Mouse (Mus musculus) R1 (cell line): ENCODE measurements around the gene Fbxl2.

Experiments used
- DNase-seq: peaks from one replicate; pipeline ENCODE4 v3.0.0-alpha.2; 2018; ENCODE audit warnings: low read depth, low spot score

Gene Fbxl2

GRCm38 (mm10) chr9:114019012-114019762 is 26.8 kb downstream of the Fbxl2 start:
- DNase-seq, result no peak

DNA sequence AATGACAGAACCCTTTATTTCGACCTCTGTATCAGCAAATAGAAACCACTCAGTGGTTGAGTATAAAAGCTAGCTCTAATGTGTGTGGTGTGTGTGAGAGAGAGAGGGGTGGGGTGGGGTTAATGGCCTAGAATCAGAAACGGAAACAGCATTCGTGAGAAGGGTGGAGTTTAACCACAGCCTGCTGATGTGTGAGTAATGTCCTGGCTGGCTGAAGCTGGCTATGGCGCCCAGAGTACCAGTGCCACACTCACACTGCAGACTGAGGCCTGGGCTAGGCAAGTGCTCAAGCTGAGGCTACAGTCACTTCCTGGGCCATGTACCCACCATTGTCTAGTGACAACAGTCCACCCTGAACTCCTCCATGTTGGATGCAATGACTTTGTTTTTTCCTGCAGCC is 29.6 kb downstream of the Fbxl2 start:
- DNase-seq, result peak; percentile 39

GRCm38 (mm10) chr9:114015724-114016123 is 30.3 kb downstream of the Fbxl2 start:
- DNase-seq, result peak; percentile 75

GRCm38 (mm10) chr9:114014034-114014433 is 32.0 kb downstream of the Fbxl2 start:
- no peak for DNase-seq

DNA sequence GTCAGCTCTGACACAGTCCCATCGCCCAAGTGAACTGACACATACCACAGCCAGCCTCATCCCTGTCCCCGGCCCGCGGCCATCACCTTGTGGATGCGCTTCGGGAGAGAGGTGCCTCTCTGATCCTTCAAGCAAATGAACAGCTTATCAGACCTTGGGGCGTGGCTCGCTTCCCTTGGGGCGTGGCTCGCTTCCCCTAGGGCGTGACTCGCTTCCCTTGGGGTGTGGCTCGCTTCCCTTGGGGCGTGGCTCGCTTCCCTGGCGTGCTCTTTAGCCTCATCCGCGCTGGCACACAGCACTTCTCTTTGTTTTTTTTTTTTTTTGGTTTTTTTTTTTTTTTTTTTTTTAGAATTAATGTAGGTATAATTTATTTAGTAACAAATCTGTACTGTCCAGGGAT is 34.8 kb downstream of the Fbxl2 start:
- DNase-seq, result peak; percentile 87

GRCm38 (mm10) chr9:114009526-114009925 is 36.5 kb downstream of the Fbxl2 start:
- DNase-seq, result peak; percentile 74

DNA sequence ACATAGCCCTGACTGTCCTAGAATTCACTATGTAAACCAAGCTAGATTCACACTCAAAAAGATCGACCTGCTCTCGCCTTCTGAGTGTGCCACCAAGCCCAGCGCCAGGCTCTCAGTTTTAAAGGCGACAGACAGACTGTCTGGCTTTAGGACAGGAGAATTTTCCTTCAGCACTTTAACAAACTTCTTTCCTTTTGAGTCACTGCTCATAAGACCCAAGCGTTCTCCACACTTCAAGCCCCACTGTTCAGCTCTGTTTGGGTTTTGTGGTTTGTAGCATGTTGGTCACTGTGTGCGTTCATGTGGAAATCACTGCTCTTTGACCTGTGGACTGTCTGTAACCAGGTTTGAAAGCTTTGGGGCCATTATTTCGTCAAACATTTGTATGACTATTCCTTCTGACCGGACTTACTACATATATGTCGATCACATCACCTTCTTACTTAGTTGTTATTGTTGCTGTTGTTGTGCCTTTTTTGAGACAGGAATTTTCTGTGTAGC is 38.1 kb downstream of the Fbxl2 start:
- DNase-seq, result no peak

DNA sequence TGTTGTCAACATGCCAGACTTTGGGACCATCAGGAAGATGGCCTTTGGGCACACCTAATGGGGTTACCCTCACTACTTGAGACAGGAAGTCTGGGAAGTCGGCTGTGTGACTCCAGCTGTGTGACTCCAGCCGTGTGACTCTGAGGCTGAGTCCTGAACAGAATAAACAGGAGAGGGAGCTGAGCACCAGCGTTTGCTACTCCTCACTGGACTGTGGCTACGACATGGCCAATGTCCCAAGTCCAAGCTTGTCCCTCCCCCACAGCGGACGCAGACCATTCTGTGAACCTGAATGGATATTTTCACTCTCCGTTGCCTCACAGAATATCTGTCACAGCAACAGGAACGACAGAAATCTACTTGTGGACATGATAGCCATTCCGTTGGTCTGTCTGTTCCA is 39.2 kb downstream of the Fbxl2 start:
- DNase-seq, result no peak

DNA sequence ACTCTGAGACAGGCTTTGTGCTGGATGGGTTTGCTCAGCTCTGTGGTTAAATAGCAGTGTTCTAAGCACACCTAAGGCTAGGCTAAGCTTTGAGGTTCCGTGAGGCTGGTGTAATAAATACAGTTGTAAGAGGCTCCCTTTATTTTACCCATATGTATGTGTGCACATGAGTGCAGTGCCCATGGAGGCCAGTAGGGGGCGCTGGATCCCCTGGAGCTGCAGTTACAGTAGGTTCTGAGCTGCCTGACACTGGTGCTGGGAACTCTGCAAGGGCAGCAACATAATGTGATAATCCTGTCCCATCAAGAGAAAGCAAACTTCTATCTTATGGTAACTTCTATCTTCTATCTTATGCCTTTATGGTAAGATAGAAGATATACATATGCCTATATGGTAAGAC is 47.7 kb downstream of the Fbxl2 start:
- peak; percentile 39 for DNase-seq

GRCm38 (mm10) chr9:113992810-113993209 is 53.2 kb downstream of the Fbxl2 start:
- DNase-seq, result no peak

DNA sequence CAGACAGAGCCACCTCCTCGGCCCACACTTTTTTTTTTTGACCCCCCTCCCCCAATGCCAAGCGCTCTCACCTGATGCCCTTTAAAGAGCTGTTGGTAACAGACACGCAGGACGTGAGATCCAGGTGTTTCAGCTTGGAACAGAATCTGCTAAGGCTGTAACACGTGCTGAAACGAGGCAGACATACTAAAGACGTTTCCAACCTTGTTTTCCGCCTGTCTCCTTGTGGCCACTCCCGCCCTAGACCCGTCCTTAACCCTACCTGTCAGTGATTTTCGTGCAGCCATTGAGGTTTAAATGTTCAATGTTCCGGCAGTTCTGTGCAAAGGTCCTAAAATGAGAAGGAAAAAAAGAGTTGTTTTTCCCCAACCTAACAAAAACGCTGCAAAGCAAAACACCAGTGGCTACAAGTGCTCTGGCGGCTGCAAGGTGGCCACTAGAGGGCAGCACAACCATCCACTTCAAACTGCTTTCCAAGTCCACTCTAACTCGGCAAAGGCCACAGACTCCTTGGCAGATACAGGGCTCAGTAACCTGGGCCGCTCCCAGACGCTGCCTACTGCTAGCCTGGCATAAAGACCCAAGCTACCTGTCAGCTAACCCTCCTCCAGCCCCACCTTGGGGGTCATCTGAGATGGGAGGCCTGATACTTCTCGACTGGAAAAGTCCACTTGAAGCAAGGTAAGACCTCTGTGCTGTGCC is 55.3 kb downstream of the Fbxl2 start:
- peak; percentile 85 for DNase-seq

DNA sequence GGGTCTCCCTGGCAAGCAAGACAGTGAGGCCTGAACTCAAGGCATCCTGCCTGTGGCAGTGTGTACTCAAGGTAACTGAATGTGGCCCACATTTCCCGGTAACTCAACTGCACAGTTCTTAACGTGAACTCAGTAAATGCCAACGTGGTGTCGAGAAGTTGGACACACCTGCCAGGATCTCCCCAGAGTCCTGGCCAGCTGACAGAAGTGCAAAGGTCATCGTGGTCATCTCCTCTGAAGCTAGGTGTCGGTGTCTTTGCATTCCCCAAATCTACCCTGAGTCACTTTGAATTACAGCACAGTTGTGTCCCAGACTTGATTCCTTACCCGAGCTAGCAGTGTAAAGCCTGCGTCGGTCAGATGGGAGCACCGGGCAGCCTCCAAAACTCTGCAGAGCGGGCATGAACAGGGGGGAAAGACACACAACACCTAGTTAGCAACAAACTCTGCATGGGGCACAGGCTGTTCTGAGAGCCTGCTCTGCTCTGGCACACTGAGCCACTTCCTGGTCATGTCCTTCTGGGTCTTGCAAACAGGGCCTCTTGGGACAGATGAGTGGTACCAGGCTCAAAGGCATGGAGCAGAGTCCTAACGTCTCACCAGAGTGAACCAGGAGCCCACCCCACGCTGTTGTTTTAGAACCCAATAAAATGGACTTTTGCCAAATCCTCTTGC is 60.9 kb downstream of the Fbxl2 start:
- DNase-seq, result no peak

GRCm38 (mm10) chr9:113982883-113983670 is 62.9 kb downstream of the Fbxl2 start:
- DNase-seq, result no peak

DNA sequence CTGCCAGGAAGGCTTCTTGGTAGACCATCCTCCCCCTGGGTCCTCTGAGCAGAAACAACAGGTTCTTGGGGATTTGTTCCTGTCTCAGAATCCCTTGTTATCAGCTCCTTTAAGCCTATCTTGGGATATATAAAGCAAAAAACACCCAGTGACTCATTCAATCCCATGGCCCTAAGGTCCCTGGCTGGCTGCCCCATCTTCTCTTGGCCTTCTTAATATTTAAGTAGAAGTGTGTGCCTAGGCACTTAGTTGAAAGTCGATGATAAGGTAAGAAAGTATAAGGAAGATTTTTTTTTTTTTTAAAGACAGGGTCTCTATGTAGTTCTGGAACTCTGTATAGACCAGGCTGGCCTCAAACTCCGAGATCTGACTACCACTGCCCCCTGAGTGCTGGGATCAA is 63.5 kb downstream of the Fbxl2 start:
- no peak for DNase-seq

GRCm38 (mm10) chr9:113981099-113981880 is 64.7 kb downstream of the Fbxl2 start:
- DNase-seq, result no peak

DNA sequence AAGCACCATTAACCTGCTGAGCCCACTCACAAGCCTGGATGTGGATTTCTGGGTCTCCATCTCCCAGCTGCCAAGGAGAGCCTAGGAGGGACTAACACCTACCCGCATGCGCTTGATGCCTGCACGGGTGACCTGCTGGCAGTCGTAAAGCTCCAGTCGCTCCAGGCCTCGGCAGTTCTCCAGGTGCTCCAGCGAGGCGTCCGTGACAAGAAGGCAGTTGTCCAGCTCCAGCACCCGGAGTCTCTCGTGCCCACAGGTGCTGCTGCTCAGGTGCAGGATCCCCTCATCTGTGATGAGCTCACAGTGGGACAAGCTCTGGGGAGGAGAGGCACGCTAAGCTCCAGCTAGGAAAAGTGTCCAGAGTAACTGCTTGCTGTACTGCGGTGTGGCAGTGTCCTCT is 66.6 kb downstream of the Fbxl2 start:
- DNase-seq, result no peak

DNA sequence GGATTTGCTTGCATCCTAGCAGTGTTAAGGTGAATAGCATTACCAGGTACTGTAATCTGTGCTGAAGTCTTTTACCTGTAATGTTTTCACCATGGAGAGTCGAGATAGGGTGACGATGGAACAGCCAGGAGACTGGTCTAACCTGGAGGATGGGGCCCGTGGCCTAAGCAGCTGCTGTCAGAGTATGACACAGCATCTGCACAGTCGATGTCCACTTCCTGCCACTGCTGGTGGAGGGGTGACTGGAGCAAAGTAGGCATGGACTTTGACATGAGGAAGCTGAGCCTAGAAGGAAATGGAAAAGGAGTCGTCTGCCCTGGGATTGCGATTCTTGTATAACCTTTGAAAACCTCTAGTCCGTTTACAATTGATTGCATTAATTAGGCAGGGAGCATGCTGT is 67.3 kb downstream of the Fbxl2 start:
- DNase-seq, result no peak

- DNase-seq, result no peak
These were observed 68.7 kb downstream of the Fbxl2 start for GRCm38 (mm10) chr9:113977225-113977840.

DNA sequence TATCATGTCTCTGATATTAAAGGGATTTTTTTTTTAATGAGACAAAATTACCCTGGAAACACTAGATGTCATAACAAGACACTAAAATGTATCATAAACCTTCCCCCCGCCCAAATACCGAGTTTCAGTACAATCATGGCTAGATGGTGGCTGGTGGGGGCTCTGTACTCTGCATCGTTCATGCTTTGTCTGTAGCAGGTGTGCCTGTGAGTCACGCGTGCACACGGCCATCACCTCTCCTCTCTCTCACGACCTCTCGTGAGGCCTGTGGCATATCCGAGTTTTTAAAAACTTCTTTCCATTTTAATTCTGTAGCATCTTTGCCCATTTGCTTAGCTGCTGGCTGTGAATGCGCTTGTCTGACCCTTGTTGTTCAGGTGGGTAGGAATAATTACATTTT is 69.7 kb downstream of the Fbxl2 start:
- no peak for DNase-seq

- no peak for DNase-seq
These were observed 70.5 kb downstream of the Fbxl2 start for GRCm38 (mm10) chr9:113975442-113975841.
